ENCODE assay signal across 27 mouse cellular contexts in the genomic region with DNA sequence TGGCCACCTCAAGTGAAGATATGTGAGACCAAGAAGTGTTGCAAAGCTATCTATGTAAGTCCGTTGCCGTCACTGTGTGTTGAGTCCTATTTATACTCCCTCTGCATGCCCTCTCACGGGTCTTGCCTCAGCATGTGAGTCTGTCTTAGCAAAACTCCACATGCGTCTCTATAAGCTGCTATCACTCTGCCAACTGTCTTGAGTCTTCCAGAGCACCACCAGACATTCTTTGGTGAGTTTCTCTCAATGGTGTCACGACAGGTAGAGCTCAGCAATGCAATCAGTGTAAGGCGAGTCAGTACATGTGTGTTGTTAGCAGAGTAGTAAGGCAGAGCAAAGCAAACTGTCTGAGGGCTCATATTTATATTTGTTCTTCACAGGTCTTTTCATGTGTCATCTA.
"Had no signal": no experiment of that assay in that cellular context is flagged by ENCODE, and none has a peak within 500 bp of the region (broad histone marks: within the 10 kb centered on the region; RNA-seq: fewer than 3 reads in every experiment).

No protein-coding gene starts in this region.

- H3K27me3 ChIP-seq: heart, embryonic 12.5 days; hindbrain, embryonic 12.5 days; intestine, embryonic 15.5 days; limb, embryonic 13.5 days; liver, embryonic 13.5 days; liver, embryonic 15.5 days had no signal

- H3K4me1 ChIP-seq: hindbrain, embryonic 10.5 days; hindbrain, embryonic 12.5 days; intestine, embryonic 15.5 days; limb, embryonic 13.5 days; liver, embryonic 13.5 days; liver, embryonic 15.5 days had no signal

- ATAC-seq: hindbrain, embryonic 16.5 days; inflammation-experienced regulatory T-cells, adult 6 months; intestine, embryonic 15.5 days; intestine, postnatal 0 days had no signal

- DNase-seq: gastrocnemius, adult 2 months; gastrocnemius, postnatal 10 days; gastrocnemius, postnatal 25 days; heart, adult 18-20 months; heart, postnatal 10 days; heart, postnatal 4 days; kidney, adult 18-20 months; kidney, adult 8-10 months; kidney, postnatal 10 days; kidney, postnatal 25 days; kidney, postnatal 4 days; liver; liver, embryonic 13.5 days had no signal

- H3K27ac ChIP-seq: gastrocnemius, adult 2 months; heart, embryonic 10.5 days; hindbrain, embryonic 10.5 days; hindbrain, embryonic 12.5 days; hindbrain, embryonic 14.5 days; intestine, embryonic 15.5 days; layer of hippocampus, adult 2 months; left cerebral cortex, adult 2 months; limb, embryonic 13.5 days; liver, embryonic 13.5 days; liver, embryonic 15.5 days had no signal

- H3K4me2 ChIP-seq: heart, embryonic 12.5 days; hindbrain, embryonic 12.5 days; hindbrain, embryonic 14.5 days; intestine, embryonic 15.5 days; limb, embryonic 13.5 days; liver, embryonic 11.5 days; liver, embryonic 13.5 days; liver, embryonic 15.5 days had no signal

- H3K9me3 ChIP-seq: heart, embryonic 10.5 days; heart, embryonic 12.5 days; hindbrain, embryonic 10.5 days; hindbrain, embryonic 12.5 days; intestine, embryonic 15.5 days; limb, embryonic 13.5 days; liver, embryonic 13.5 days; liver, embryonic 15.5 days had no signal

- H3K9ac ChIP-seq: heart, embryonic 12.5 days; hindbrain, embryonic 12.5 days; hindbrain, embryonic 14.5 days; intestine, embryonic 15.5 days; limb, embryonic 13.5 days; liver, embryonic 13.5 days; liver, embryonic 15.5 days had no signal

- H3K36me3 ChIP-seq: intestine, embryonic 15.5 days had no signal

- H3K4me3 ChIP-seq: gastrocnemius, adult 2 months; heart, embryonic 10.5 days; heart, embryonic 12.5 days; hindbrain, embryonic 10.5 days; hindbrain, embryonic 12.5 days; intestine, embryonic 15.5 days; layer of hippocampus, adult 2 months; left cerebral cortex, adult 2 months; limb, embryonic 13.5 days; liver, embryonic 13.5 days; liver, embryonic 15.5 days had no signal
